Mouse (Mus musculus) CD8-positive naive resting alpha-beta T cell, adult 2 months (primary cell): ENCODE measurements around the gene Gm19684.
"Not testable (repeated sequence)": the region's sequence is repeated elsewhere in the genome, so short reads cannot be mapped to it uniquely, and the experiment has no call there.

Experiments
- DNase-seq, 2 experiments: peaks; one replicate each; pipeline ENCODE4 v3.0.0; 2022; ENCODE audit warnings: low read depth in 2 of 2, low spot score in 2 of 2

Gene Gm19684

DNA sequence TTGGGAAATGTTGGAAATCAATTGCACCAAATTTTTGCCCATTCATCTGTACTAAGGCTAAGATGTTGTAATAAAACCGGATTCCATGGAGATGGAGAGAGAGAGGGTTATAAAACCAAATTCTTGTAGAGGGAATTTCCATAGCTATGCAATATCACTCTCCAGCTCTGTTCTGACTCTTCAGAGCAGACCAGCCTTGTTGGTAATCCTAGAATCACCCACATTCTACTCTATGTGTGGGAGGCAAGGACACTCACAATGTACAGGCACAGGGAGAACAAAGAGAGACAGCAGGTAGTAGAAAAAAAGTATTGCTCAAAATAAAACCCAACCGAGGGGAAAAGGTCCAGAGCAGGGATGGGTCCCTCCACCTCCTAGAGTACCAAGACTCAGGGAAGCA lies 54.7 kb downstream of the Gm19684 start:
- not testable (repeated sequence) for DNase-seq

- DNase-seq = not testable (repeated sequence)
These were observed 57.5 kb downstream of the Gm19684 start for GRCm38 (mm10) chr17:36178938-36179337.
